Mouse (Mus musculus): ENCODE results near the gene Zfp618.

Gene Zfp618

DNA sequence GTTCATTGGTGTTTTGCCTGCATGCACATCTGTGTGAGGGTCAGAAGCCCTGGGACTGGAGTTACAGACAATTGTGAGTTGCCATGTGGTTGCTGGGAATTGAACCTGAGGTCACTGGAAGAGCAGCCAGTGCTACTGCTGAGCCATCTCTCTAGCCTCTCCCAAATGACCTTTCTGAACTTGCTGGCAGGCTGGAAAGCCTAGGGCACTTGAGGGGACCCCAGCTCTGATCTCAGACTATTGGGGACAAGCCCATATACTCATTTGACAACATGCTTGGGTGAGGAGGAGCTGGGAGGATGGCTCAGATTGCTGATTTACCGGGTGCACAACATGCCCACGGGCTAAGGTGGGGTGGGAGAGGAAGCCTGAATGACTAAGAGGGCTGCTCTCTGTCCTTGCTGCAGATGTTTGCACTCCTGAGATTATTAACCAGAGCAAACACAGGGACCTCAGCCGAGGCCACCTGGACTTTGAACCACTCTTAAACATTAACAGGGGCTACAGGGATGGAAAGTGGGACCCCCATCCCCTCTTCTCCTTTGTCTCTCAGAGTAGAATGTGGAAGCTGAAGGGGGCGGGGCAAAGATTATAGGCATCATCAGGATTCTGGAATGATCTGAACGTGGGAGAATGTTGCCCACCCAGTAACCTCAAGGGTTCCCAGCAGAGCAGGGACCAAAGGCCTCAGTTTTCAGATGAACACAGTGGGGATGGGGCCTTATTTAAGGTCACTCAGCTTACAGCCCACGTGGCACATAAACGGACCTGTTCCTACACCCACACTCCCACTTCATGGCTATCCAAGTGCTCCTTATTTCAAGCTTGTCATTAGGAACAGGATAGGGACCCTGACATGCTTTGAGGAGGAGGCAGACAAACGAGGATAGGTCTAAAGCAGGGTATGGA is 191.6 kb downstream of the Zfp618 start:
- in situ Hi-C loops (cut with MboI, MseI), result no loop called here

DNA sequence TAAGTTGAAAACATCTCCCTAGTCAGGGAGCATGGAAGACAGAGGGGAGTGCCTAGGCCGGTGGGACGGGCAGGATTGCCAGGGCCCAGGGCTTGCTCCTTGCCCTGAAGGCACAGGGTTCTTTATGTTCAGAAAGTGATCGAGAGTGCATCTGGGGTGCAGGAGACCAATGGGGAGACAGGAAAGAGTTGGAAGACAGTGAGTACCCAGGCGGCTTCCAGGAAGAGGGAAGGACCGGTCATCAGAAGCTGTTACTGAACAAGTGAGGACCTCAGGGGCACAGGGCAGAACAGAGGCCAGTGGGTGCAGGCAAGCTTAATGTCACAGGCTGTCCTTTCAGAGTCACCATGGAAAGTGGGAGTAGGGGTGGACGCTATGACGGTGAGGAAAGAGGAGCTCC is 192.8 kb downstream of the Zfp618 start:
- in situ Hi-C loops (cut with MboI, MseI), result no loop called here

DNA sequence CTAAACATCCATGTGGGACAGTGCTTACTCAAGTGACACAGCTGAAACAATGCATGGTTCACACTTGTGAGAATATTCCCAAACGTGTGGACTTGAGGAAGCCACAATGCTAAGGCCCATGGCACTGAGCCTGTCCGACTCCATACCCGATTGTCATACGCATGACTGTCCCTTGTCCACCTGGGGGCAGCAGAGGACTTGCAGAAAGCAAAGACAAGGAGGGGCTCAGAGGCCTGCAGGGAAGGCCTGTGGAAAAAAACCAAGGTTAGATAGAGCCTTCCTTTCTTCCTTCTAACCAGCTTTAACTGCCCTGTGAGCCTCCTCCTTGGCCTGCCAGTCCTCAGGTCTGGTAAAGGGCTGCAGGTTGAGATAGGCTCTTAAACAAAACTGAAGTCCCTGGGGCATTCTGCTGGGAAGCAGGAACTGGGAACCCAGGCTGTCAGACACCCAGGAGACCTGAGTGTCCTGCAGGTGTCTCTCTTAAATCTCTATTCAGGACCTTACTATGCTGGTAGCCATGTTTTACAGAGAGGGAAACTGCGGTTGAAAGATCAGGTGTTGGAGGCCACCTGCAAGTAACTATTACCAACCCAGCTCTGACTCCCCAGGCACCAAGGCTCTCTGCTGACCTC is 193.7 kb downstream of the Zfp618 start:
- in situ Hi-C loops (cut with MboI, MseI), result no loop called here

DNA sequence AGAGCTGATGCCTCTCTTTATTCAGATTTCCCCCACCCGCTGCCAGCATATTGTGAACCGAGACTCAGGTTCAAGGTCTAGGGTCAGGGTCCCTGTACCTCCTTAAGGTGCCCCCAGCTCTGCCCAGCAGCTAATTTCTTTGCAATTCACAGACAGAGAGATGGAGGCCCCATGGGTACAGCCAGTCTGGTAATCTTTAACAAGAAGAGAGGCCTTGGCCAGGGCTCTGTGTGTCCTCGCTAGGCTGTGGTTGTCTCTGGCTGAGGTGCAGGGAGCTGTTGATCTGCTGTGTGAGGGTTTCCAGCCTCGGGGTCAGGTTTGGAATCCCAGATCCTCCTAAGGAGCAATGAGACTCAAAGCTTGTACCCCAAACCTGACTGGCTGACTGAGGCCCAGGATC is 200.3 kb downstream of the Zfp618 start:
- in situ Hi-C loops (cut with MboI, MseI), result loop anchor here (5.0 kb wide), 1 partner anchor 147 kb away; no protein-coding TSS in a partner anchor

DNA sequence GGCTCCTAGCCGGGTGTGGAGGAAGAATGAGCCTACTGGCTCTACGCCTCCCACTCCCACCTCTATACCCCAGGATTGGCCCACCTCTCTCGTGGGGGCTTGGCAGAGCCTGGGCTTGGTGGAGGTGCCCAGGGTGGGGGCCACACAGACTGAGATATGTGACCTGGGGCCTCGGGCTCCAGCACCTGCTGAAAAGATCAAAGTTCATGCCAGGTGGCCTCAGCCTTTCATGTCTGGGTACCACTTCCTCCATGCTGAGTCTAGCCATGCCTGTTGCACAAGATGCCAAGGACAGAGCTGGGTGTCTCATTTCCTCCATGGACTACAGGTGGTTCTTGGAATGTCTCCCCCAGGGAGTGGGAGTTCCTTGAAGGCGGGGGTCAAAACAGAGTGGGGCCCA is 200.9 kb downstream of the Zfp618 start:
- in situ Hi-C loops (cut with MboI, MseI), result loop anchor here (5.0 kb wide), 1 partner anchor 146 kb away; no protein-coding TSS in a partner anchor

GRCm38 (mm10) chr4:63170061-63170460 is 204.7 kb downstream of the Zfp618 start:
- in situ Hi-C loops (cut with MboI, MseI), result no loop called here

GRCm38 (mm10) chr4:63171122-63171521 is 205.7 kb downstream of the Zfp618 start:
- in situ Hi-C loops (cut with MboI, MseI), result no loop called here

DNA sequence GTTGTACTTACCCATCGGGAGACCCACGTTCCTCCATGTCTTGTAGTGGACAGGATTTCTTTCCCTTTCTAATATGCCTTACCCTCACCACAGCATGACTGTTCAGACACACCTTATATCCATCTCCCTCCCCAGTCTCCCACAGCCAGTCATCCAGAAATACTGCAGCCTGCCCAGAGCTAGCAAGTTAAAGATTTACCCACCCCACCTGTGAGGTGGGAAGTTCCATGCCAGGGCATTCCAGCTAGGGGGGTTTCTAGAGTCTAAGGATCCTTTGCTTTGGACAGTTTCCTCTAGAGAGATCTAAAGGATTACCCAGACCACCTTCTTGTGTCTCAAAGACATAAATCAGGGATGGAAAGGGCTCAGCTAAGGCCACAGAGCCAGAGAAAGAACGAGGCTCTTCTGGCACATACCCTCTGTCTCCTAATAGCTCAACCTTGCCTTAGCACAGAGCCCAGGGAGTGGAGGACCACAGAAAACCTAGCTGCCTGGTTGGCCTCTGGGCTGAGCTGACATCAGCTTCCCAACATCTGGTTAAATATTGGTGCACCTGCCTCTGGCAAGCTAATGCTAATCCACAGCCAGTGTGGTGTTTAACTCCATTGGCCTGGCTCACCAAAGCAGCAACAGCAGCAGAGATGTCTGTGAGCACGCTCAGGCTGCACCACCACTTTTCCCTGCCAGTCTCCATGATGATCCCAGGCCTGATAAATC is 206.8 kb downstream of the Zfp618 start, which contains the start of gene Kif12:
Kif12 (minus strand) TSS at position 163 of the 717 bp plus-strand sequence.
- in situ Hi-C loops (cut with MboI, MseI), result no loop called here

DNA sequence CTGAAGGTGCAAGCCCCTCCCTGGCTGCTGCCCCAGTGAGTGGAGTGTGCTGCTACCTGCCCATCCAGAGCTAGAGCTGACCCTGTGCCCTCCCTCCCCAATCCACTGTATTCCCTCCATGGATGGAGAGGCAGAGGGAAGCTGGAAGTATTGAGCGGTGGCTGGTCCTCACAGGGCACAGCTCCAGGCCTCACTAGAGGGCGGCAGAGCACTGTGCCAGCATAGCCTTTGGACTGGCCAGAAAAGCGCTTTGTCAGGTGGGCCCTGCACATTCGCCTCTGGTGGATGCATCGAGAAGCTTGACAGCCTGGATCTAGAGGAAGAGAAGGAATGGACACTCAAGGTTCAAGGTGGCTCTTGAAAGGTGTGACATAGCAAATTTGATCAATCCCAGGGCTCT is 216.2 kb downstream of the Zfp618 start:
- in situ Hi-C loops (cut with MboI, MseI), result no loop called here

GRCm38 (mm10) chr4:63186281-63186870 is 221.0 kb downstream of the Zfp618 start:
- in situ Hi-C loops (cut with MboI, MseI), result no loop called here
